Mouse (Mus musculus): Measurements from ENCODE around the gene Tpi1. TPM values are rescaled to one million over a fixed set of nuclear protein-coding genes. Genes with fewer than 3 reads are reported as not detected.

Tpi1 gene
- polyA plus RNA-seq (2012; ENCODE audit: insufficient read depth, low replicate concordance), result 74.5 and 552 TPM in 2 replicates

DNA sequence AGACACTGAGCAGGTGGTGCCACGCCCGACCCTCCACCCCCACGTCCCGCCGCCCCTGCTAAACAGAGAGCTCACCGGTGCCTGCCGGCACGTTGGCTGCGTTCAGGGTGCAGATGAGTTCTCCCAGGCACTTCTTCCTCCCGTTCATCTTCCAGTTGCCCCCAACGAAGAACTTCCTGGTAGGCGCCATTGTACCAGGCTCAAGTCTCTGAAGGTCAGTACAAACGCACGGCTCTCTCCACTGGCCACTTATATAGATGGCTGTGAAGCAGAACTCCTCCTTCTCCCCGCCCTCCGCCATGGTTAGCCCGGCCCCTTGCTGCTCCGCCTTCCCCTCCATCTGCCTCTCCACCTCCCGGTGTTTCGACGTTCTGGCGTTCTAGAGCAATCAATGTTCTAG lies at the start of gene Tpi1:
Gene Tpi1 (minus strand): TSS at position 364 of the 400 bp plus-strand sequence.
- H3K27me3 ChIP-seq (replicated peaks), result no peaks in the 10 kb centered on the region
- H3K9me3 ChIP-seq, result no peaks in the 10 kb centered on the region
- H3K4me3 ChIP-seq (replicated peaks), result peak within 1 kb of the TSS; percentile 98
- H3K36me3 ChIP-seq (replicated peaks; ENCODE audit: low read length), result peaks cover 80% of the 10 kb centered on the region
- H3K4me1 ChIP-seq, result peaks cover 77% of the 10 kb centered on the region
- TF ChIP-seq FLI1 (IDR thresholded peaks at IDR 0.05; ENCODE audit: low read length) (no peak), GATA1 (IDR thresholded peaks at IDR 0.05; ENCODE audit: borderline replicate concordance, low read length) (no peak)

DNA sequence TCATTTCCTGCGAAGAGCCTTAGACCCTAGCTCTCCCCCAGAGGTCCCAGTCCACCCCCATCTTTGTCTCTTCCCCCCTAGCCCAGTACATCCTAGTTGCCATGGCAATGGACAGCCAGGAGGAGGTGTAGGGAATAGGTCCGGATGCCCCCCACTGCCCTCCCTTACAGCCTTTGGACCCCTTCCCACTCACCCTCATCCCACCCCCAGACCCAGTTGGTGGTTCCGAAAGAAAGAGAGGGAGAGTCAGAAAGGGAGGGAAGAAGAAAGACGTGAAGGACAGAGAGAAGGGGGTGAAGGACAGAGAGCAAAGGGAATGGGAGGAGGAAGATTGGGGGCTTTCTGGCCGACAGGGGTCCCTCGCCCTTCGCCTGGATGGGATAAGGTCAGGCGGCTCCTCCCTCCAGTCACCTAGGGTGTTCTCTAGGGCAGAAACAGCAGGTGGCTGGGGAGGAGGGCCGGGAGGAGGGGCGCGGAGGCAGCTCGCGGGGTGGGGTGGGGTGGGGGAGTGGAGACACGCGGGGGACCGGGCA lies 49.1 kb upstream of the Tpi1 start:
- Histone ChIP-seq H3K36me3 (replicated peaks; ENCODE audit: low read length) (no peaks in the 10 kb centered on the region), H3K4me1 (peaks cover 39% of the 10 kb centered on the region), H3K27me3 (replicated peaks) (peaks cover 99% of the 10 kb centered on the region), H3K9me3 (no peaks in the 10 kb centered on the region), H3K4me3 (replicated peaks) (peak overlapping the region; percentile 90)
- TF ChIP-seq GATA1 (IDR thresholded peaks at IDR 0.05; ENCODE audit: borderline replicate concordance, low read length) (no peak), FLI1 (IDR thresholded peaks at IDR 0.05; ENCODE audit: low read length) (no peak)

DNA sequence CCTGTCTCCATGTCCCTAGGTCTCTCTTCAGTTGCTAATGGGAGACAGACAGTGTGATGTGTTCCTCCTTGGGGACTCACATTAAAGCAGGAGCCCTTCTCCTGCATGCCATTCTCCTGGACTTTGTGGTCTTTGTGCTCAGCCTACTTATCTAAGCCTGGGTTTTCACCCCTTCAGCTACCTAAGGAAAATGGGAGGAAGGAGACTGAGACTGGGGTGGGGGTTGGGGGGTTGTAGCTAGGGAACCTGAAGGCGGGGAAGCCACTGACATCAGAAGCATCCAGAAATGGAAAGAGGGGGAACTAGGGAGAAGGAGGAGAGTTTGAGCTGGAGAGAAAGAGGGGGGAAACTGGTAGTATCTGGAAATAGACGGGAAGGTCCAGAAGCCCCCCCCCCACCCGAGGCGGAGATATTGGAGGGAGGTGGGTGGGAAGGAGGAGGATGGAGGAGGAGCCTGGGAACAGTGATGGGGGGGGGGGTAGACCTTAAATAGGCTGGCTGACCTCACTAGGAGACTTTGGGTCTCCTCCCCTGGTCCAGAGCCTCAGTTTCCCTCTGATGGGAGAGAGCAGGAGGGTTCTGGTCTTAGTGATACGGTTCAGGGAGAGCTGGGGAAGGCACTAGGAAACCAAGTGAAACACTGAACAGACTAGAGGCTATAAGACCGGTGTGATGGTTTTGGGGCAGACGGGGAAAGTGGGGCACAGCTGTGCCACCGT lies 48.5 kb upstream of the Tpi1 start:
- Histone ChIP-seq H3K36me3 (replicated peaks; ENCODE audit: low read length) (no peaks in the 10 kb centered on the region), H3K27me3 (replicated peaks) (peaks cover 99% of the 10 kb centered on the region), H3K4me1 (peaks cover 44% of the 10 kb centered on the region), H3K9me3 (no peaks in the 10 kb centered on the region), H3K4me3 (replicated peaks) (peak overlapping the region; percentile 90)
- TF ChIP-seq GATA1 (IDR thresholded peaks at IDR 0.05; ENCODE audit: borderline replicate concordance, low read length) (no peak), FLI1 (IDR thresholded peaks at IDR 0.05; ENCODE audit: low read length) (no peak)

DNA sequence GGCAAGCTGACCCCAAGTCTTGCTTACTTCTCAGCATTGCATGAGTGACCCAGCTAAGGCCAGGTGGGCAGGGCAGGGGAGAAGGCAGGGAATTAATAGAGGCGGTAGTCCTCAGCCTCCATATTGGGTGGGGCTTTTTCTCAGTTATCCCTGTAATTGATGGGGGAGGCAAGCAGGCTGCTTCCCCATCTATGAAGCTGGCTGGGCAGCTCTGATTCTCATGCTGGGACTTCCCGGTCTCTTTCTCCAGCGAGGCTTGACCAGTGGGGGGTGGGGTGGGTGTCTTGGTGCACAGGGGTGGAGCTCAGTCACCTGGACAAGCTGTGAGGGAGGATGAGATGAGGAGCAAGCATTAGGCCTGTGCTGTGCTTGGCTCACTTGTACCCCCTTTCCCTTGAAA lies 47.7 kb upstream of the Tpi1 start:
- peaks cover 99% of the 10 kb centered on the region for H3K27me3 ChIP-seq (replicated peaks)
- no peaks in the 10 kb centered on the region for H3K9me3 ChIP-seq
- TF ChIP-seq GATA1 (IDR thresholded peaks at IDR 0.05; ENCODE audit: borderline replicate concordance, low read length) (no peak), FLI1 (IDR thresholded peaks at IDR 0.05; ENCODE audit: low read length) (no peak)
- H3K4me3 ChIP-seq (replicated peaks), result no peak overlapping the region
- peaks cover 51% of the 10 kb centered on the region for H3K4me1 ChIP-seq
- H3K36me3 ChIP-seq (replicated peaks; ENCODE audit: low read length), result no peaks in the 10 kb centered on the region

DNA sequence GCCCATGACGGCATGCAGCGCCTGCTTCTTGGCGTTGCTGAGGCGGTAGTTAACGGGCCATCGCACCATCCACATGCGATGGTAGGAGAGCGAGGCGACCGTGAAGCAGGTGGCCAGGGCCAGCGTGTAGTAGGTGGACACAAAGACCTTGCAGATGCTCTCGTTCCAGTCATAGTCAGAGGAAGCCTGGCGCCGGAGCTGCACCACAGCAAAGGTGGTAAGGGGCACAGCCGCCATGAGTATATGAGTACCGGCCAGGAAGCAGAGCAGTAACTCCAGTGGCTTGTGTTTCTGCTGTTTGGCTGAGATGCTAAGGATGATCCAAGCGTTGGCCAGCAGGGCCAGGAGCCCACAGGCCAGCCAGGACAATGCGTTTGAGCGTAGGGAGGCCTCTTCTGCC lies 47.2 kb upstream of the Tpi1 start:
- no peak for TF ChIP-seq FLI1 (IDR thresholded peaks at IDR 0.05; ENCODE audit: low read length)
- TF ChIP-seq GATA1 (IDR thresholded peaks at IDR 0.05; ENCODE audit: borderline replicate concordance, low read length), result no peak
- Histone ChIP-seq H3K36me3 (replicated peaks; ENCODE audit: low read length) (no peaks in the 10 kb centered on the region), H3K27me3 (replicated peaks) (peaks cover 99% of the 10 kb centered on the region), H3K9me3 (no peaks in the 10 kb centered on the region), H3K4me1 (peaks cover 57% of the 10 kb centered on the region), H3K4me3 (replicated peaks) (peak overlapping the region; percentile 4)

DNA sequence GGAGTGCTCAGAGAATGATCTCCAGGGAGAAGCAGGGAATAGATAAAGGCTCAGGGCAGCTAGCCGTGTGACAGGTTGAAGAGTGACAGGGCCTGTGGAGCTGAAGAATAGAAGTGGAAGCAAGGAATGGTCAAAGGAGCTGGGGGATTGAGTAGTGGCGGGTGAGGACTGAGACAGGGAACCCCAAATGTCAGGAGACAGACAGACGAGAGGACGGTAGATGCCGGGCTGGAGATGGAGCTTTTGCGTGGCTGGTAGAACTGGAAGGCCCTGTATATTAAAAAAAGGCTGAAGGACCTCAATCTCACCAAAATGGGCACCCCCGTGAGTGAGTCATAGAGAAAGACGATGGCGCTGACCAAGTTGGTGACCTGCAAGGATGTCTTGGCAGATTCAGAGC lies 46.4 kb upstream of the Tpi1 start:
- H3K4me1 ChIP-seq, result peaks cover 59% of the 10 kb centered on the region
- H3K36me3 ChIP-seq (replicated peaks; ENCODE audit: low read length), result no peaks in the 10 kb centered on the region
- TF ChIP-seq FLI1 (IDR thresholded peaks at IDR 0.05; ENCODE audit: low read length), result no peak
- TF ChIP-seq GATA1 (IDR thresholded peaks at IDR 0.05; ENCODE audit: borderline replicate concordance, low read length), result no peak
- H3K27me3 ChIP-seq (replicated peaks), result peaks cover 99% of the 10 kb centered on the region
- H3K9me3 ChIP-seq, result no peaks in the 10 kb centered on the region
- no peak overlapping the region for H3K4me3 ChIP-seq (replicated peaks)

DNA sequence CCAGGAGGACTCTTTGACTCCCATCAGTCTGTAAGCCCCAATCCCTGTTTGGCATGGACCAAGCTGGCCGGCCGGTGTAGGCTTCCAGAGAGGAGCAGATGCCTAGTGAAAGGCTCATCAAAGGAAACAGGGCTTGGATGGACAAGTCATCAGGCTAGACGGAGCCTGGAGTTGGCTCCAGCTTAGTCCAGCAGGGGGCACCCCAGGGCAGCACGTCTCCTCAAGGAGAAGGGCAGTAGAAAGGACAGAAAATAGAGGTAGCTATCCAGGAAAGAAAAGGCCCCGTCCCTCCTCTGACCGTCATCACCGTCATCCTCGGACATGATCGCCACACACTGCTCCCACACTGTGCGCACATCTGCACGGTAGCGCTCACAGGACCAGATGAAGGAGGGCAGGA lies 45.6 kb upstream of the Tpi1 start:
- H3K9me3 ChIP-seq, result no peaks in the 10 kb centered on the region
- TF ChIP-seq GATA1 (IDR thresholded peaks at IDR 0.05; ENCODE audit: borderline replicate concordance, low read length), result no peak
- TF ChIP-seq FLI1 (IDR thresholded peaks at IDR 0.05; ENCODE audit: low read length), result no peak
- H3K27me3 ChIP-seq (replicated peaks), result peaks cover 97% of the 10 kb centered on the region
- peaks cover 61% of the 10 kb centered on the region for H3K4me1 ChIP-seq
- peak overlapping the region; percentile 83 for H3K4me3 ChIP-seq (replicated peaks)
- no peaks in the 10 kb centered on the region for H3K36me3 ChIP-seq (replicated peaks; ENCODE audit: low read length)

DNA sequence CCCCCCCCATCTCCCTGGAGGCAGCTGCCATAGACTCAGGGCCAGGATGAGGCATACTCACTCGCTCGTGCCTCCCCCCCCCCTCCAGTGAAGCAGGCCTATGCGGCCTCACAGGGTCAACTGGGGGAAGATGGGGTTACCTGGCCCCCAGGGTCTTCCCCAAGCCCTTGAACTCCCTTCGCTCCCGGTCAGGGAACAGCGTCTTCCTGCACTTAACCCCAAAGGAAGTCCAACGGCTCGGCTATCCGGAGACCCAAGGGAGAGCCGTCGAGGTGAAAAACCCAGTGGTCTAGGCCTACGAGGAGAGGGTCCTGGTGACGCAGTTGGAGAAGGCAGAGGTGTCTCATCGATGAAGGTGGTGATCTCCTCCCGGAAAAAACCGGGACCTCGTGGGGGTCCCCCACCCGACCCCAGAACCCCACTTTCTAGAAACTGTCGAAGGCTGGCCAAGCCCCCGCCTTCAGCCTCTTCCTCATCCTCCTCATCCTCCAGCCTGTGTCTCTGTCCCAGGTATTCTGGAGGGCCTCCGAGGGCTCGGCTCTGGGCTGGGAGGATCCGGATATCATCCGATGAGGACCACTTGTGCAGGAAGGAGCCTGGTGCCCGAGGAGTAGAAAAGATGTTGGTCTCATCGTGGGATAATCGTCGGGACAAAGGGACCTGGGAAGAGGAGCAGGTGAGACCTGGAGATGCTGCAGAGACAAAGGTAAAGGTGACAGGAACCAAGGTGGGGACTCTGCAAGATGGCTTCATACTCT lies 44.6 kb upstream of the Tpi1 start:
- H3K27me3 ChIP-seq (replicated peaks), result peaks cover 94% of the 10 kb centered on the region
- TF ChIP-seq GATA1 (IDR thresholded peaks at IDR 0.05; ENCODE audit: borderline replicate concordance, low read length), result no peak
- no peak for TF ChIP-seq FLI1 (IDR thresholded peaks at IDR 0.05; ENCODE audit: low read length)

DNA sequence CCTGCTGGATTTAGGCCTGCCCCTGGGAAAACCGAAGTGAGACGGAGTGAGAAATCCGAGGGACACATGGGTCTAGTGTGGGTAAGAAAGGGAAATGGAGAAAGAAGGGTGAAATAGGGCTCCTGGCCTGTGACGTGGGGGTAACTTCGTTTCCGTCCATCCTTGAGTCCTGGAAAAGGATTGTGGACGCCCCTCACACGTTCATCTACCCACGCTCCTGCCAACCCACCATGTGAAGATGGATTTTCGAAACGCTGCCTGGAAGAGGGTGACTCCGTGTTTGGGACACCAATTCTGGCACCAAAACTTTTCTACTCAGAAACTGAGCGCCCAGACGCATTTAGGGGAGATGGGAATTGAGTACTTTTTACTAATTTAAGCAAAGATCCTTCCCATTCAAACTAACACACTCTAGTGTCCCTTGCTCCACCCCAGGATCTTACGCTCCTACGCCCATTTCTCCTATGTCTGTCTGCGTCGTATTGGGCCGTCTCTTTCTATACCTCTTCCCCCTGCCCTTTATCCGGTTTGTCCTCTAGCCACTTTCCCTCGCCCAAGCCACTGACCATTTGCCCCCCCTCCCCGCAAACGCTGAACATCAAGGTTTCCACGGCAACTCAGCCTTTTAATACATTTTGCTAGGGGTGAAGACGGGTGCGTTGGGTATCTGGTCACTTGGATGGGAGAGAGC lies 43.9 kb upstream of the Tpi1 start:
- peaks cover 45% of the 10 kb centered on the region for H3K4me1 ChIP-seq
- H3K4me3 ChIP-seq (replicated peaks), result peak overlapping the region; percentile 91
- no peaks in the 10 kb centered on the region for H3K36me3 ChIP-seq (replicated peaks; ENCODE audit: low read length)
- TF ChIP-seq GATA1 (IDR thresholded peaks at IDR 0.05; ENCODE audit: borderline replicate concordance, low read length) (no peak), FLI1 (IDR thresholded peaks at IDR 0.05; ENCODE audit: low read length) (no peak)
- no peaks in the 10 kb centered on the region for H3K9me3 ChIP-seq
- H3K27me3 ChIP-seq (replicated peaks), result peaks cover 94% of the 10 kb centered on the region

More for the DNA sequence above, 44.6 kb upstream of the Tpi1 start:
- no peaks in the 10 kb centered on the region for H3K9me3 ChIP-seq
- peaks cover 53% of the 10 kb centered on the region for H3K4me1 ChIP-seq
- H3K36me3 ChIP-seq (replicated peaks; ENCODE audit: low read length), result no peaks in the 10 kb centered on the region
- no peak overlapping the region for H3K4me3 ChIP-seq (replicated peaks)

Data from megakaryocyte, embryonic 14.5 days (primary cell).